Mouse (Mus musculus) cortical plate, adult 2 months (tissue): Measurements from ENCODE around the gene Mfsd2a.

ENCODE experiments used
- CTCF ChIP-seq: fragments of 200-500 bp; IDR thresholded peaks from 2 replicates; pipeline ENCODE4 v1.5.1; 2011; ENCODE audit warnings: mild to moderate bottlenecking, control low read depth, low read length; ENCODE audit not compliant: insufficient read depth; ENCODE audit errors: extremely low read depth
- POLR2A ChIP-seq: fragments of 200-500 bp; IDR thresholded peaks from 2 replicates; pipeline ENCODE4 v1.6.1; 2011; ENCODE audit warnings: mild to moderate bottlenecking, low read length, control low read depth; ENCODE audit not compliant: insufficient read depth; ENCODE audit errors: extremely low read depth

- TF ChIP-seq POLR2A (no peak), CTCF (peak; percentile 11; the same call in 1 of the 2 replicates)
Measured at GRCm38 (mm10) chr4:122902156-122902555, 58.8 kb downstream of the Mfsd2a start.
